Mouse (Mus musculus) erythroblast, adult 5-6 weeks (primary cell): ENCODE results near the gene Dbndd1. TPM values are rescaled to one million over a fixed set of nuclear protein-coding genes. Genes with fewer than 3 reads are reported as not detected.
"Not testable (repeated sequence)": the region's sequence is repeated elsewhere in the genome, so short reads cannot be mapped to it uniquely, and the experiment has no call there.

Experiments
- ATAC-seq: replicated peaks from 2 replicates; pipeline ENCODE4 v1.8.0; 2016; ENCODE audit warnings: moderate number of reproducible peaks, mild to moderate bottlenecking, moderate TSS enrichment, inconsistent platforms; ENCODE audit not compliant: poor library complexity, low FRiP score, severe bottlenecking
- total RNA-seq, 2 experiments: library from RNA; stranded (forward) in 1 of 2; stranded (reverse) in 1 of 2; fragments of 150-400 nt in 1 of 2; fragments of 200-764, 138-1000 nt in 1 of 2; gene quantifications; 2 replicates each; pipeline versions ENCODE4 v1.2.3 to v1.2.4; 2015 to 2017; ENCODE audit warnings: low replicate concordance in 2 of 2

The Dbndd1 gene
- total RNA-seq, 2 experiments from 2014 or later = not detected

DNA sequence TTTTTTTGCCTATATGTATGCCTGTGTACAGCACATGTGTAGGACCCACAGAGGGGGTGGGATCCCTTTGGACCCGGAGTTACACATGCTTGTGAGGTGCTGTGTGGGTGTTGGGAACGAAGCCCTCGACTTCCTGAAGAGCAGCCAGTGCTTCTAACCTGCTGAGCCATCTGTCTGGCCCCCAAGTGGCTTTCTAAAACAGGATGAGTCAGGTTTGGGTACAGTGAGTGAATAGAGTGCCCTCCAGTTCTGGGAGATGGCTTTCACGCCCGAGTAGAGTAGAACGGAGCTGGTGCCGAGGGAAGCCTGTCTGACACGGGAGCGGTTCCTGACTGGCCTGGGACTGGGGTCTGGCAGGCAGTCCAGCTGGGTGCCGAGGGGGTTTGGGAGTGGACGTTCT is 15.7 kb downstream of the Dbndd1 start:
- no peak for ATAC-seq

DNA sequence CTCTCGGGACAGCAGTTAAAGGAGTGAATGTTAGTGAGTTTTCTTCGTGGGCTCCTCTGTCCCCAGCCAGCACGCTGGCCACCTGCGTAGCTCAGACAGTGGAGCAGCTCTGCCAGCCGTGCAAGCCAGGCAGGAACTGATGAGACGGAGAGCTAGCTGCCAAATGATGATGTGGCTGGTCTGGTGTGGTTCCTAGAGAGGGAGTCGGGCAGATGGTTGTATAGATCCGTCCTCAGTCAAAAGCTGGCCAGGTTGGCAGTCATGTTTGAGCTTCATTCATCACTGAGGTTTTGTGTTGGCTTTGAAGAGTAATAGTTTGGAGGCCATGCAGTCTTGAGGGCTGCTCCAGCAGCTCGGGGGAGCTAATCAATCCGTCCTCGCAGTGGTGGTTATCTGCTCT is 16.3 kb downstream of the Dbndd1 start:
- ATAC-seq = no peak

DNA sequence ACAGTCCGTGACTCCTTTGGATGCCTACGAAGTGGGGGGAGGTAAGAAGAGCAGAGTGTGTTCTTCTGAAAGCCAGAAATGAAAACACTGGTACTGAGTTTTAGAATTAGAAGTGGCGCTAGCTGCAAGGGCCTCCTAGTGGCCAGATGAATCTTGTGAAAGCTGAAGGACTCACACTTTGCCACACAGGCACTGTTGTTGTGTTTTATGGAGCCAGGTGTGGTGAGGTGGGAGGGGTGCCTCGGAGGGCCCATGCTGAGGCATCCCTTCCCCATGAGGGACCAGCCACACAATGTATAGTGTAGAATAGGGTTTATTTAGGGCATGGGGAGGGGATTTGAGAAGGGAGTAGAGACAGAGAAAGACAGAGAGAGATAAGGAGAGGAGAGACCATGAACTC is 17.6 kb downstream of the Dbndd1 start:
- no peak for ATAC-seq

DNA sequence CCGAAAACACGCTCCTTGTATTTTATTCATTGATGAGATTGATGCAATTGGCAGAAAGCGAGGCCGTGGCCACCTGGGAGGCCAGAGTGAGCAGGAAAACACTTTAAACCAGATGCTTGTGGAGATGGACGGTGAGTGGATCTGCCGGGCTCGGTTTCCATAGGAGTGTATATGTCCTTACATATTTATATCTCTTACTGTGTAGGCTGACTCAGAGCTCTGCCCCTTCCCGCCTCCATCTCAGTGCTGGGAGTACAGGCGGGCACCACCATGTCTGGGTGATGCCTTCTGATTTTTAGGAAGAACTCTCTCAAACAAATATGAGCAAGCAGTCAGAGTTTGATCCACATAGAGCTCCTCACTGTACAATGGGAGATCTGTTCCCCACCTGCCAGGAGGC is 22.4 kb downstream of the Dbndd1 start:
- no peak for ATAC-seq

DNA sequence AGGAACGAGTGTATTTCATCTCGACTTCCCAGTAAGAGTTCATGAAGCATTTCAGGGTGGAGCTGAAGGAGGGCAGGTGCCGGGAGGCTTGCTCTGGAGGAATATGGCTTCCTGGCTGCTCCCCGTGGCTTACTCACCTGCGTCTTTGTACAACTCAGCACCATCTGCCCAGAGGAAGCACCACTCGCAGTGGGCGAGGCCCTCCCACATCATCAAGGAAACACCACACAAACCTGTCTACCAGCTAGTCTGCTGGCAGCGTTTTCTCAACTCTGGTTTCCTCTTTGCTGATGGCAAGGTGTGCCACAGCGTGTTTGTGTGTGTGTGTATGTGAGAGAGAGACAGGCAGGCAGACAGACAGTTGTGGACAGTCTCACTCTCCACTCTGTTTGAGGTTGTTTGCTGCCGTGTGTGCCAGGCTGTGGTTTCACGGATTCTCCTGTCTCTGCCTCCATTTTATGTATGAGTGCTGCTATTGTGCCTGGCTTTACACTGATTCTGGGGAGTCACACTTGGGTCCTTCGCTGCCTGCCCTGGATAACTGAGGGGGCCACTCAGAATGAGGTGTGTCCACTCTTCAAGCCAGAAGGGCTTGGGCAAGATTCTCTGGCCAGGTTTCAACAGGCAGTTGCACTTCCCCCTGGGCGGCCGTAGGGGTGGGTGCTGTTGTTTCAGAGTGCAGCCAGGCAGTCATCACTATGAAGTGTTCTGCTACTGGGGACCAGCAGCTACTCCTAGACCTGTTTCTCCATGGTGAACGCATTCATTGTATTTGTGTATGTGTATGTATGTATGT is 23.8 kb downstream of the Dbndd1 start:
- no peak for ATAC-seq

DNA sequence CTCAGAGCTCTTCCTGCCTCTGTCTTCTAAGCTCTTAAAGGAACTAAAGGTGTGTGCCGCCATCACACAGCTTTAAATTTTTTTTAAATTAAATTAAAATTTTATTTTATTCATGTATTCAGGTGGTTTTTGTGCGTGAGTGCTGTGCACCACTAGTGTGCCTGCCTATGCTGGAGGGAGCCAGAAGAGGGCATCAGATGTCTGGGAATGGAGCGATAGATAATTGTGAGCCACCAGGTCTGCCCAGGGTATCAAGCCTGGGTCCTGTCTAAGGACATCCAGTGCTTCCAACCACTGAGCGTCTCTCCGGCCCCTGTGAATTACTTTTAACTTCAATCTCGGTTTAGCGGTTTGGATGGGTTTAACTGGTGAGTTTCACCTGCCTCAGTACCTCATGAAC is 32.6 kb downstream of the Dbndd1 start:
- ATAC-seq = no peak

DNA sequence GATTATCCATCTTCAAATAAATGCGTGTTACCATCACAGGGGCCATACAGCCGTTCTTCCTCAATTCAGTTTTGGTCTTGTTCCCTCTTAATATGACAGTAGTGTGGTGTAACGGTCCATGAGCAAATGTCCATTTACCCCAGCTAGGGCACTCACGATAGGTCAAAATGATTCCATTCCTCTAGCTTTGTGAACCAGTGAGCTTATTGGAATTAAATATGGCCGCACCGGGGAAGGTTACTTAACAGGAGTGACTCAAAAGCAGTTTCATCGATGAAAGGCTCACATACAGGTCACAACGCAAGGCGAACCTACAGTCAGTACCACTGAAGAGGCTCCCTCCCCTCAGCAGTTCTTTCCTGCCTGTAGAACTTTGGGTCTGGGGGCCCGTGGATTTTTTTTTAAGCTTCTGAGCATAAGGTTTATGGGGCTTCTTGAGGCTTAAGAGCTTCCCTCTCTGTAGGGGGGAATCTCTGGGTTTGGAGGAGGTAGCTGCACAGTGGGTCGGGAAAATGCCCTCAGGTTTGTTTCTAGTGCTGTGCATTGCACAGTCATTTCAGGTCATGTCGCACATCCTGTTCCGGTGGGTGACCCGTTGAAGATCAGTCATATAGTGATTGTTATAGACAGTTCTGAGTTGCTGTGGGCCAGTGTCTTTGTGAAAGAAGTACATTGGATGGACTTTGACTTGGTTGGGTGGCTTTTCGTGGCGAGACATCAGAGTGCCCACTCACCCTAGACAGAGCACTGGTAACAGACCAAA is 36.6 kb downstream of the Dbndd1 start:
- ATAC-seq = peak; percentile 26

DNA sequence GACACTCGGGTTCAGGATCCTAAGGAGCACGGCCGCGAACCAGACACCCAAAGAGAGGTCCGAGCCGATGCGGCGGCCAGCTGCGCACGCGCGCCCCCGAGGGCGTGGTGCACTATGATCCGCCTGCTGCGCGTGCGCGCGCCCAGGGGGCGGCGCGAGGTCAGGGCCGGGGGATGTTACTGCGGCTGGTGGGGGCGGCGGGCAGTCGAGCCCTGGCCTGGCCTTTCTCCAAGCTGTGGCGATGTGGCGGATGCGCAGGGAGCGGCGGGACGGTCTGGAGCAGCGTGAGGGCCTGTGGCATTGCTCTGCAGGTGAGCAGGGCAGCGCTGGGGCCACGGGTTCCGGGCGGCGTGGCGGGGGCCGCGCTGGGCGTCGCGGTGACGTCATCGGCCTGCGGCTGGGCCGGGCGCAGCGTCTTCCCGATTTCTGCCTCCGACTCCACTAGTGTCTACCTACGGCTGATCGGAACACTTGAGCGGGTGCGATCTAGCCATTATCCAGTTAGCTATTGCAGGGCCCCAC is 37.5 kb downstream of the Dbndd1 start, which contains the start of gene Afg3l1:
Gene Afg3l1, plus strand, starts transcription at position 167 of the 522 bp plus-strand sequence.
- peak; percentile 89 for ATAC-seq

DNA sequence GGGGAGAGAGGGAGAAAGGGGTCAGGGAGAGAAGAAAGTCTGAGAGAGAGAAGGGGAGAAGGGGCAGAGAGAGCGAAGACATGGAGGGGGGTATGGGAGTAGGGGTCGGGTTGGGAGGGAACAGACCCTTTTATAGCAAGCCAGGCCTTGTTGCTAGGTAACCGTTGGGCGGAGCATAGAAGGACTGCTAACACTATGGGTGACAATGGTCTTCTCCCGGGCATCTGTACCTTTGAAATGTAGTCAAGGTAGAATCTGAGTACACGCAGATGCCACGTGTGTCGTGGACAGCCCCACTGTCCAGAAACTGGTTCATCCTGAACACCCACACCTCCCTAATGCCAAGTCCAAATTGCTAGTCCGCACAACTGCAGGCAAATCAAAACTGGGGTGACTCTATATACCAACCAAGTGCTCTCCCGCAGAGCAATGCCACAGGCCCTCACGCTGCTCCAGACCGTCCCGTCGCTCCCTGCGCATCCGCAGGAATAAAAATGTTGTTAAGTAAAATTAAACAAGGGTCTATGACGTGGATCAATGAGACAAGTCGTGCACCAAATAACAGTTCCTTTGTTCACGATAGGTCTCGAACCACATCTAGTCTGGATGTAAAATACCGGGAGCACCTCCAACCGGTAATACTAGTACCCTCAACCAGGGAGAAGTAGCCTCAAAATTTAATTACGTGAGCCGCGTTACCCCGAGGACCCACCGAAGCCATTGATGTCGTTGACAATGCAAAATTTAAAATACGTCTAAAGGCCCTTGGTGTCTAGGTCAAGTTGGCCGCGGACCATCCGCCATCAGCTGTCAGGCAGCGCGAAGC is 38.1 kb downstream of the Dbndd1 start:
- ATAC-seq = peak; percentile 49

DNA sequence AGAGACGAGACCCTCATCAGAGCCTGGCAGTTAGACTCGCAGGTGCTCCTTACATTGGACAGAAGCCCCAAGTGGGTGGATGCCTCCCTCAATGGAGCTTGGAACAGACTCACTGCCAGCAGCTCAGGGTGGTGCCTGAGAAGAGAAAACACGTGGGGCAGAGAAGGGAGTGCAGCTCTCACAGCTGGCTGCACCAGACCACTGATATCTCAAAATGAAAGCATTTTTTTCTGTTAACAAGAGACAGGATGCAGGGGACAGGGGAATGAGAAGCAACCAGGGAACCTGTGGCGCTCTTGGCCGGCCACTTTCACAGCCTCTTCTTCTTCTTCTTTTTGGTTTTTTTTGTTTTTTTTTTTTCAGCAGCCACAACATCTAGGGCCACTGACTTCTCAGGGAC is 40.7 kb downstream of the Dbndd1 start:
- not testable (repeated sequence) for ATAC-seq

DNA sequence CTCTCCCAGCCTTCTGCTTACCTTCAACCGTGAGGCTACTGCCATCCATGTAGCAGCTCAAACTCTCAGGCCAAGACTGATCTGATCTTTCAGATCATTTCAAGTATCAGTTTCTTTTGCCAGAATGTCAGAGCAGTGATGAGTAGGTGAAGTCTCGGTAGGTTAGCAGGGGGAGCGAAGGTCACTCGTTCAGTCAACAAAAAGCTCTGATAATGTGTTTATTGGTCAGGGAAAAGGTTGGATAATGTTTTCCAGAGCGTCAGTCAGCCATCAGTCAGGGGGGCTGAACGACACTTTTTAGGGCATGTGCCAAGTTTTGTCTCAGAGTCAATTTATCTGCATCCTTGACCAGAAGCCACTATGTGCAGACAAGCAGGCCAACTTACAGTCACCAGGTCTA is 42.3 kb downstream of the Dbndd1 start:
- not testable (repeated sequence) for ATAC-seq

DNA sequence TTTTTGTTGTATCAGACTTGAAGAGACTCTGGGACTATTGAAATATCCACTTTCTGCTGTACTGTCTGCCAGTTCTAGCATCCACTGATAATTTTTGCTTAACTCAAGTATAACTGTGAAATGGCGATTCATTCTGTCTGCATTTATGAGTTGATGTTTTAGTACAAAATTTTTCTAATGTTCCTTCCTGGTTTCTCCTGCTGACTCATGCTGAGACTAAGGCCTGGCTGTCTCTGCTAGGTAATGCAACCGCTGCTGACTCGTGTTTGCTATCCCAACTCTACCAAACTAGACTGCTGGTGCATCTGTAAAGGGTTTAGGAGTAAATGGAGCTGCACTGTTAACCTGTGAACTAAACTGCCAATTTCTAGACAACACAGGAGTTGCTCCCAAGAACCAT is 47.8 kb downstream of the Dbndd1 start:
- no peak for ATAC-seq

DNA sequence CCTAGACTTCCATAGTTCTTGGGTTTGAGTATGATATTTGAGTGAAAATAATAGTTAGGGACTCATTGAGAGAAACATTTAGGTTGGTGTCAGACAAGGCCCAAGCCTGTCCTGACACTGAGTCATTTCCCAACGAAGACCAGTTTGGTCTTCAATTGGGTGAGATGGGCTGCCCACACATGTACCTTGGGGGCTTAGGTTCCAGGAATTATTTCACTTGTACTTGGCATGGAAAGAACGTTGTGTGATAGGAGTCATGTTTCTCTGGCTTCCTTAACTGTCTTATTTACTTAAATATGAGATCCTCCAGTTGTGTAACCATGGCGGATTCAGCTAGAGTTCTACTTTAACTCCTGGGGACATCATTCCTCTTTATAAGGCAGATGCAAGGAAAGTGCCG is 51.6 kb downstream of the Dbndd1 start:
- ATAC-seq = no peak

Other genes starting within 250 kb of the Dbndd1 start
- gene Fanca, start 196.9 kb downstream of the Dbndd1 start, total RNA-seq (2015; ENCODE audit: low replicate concordance) = 2.3 and 16.5 TPM in 2 replicates
- 11.1 and 22.0 TPM in 2 replicates for gene Fanca, start 196.9 kb downstream of the Dbndd1 start, total RNA-seq (2017; ENCODE audit: low replicate concordance)
- not detected in 2 replicates for gene Spire2, start 182.8 kb downstream of the Dbndd1 start, total RNA-seq (2015; ENCODE audit: low replicate concordance)
- gene Spire2, start 182.8 kb downstream of the Dbndd1 start, total RNA-seq (2017; ENCODE audit: low replicate concordance) = 0.09 TPM in 1 of 2 replicates, not detected in the other
- gene Tcf25, start 141.7 kb downstream of the Dbndd1 start, total RNA-seq (2015; ENCODE audit: low replicate concordance) = 25.3 and 45.0 TPM in 2 replicates
- gene Tcf25, start 141.7 kb downstream of the Dbndd1 start, total RNA-seq (2017; ENCODE audit: low replicate concordance) = 19.5 and 29.4 TPM in 2 replicates
- gene Mc1r, start 108.4 kb downstream of the Dbndd1 start, total RNA-seq (2015; ENCODE audit: low replicate concordance) = not detected in 2 replicates
- gene Mc1r, start 108.4 kb downstream of the Dbndd1 start, total RNA-seq (2017; ENCODE audit: low replicate concordance) = not detected in 2 replicates
- gene Tubb3, start 104.0 kb downstream of the Dbndd1 start, total RNA-seq (2015; ENCODE audit: low replicate concordance) = 3.8 TPM in 1 of 2 replicates, not detected in the other
- not detected in 2 replicates for gene Tubb3, start 104.0 kb downstream of the Dbndd1 start, total RNA-seq (2017; ENCODE audit: low replicate concordance)
- gene Def8, start 91.9 kb downstream of the Dbndd1 start, total RNA-seq (2015; ENCODE audit: low replicate concordance) = 11.3 and 15.8 TPM in 2 replicates
- 12.8 and 16.5 TPM in 2 replicates for gene Def8, start 91.9 kb downstream of the Dbndd1 start, total RNA-seq (2017; ENCODE audit: low replicate concordance)
- gene Afg3l1, start 37.6 kb downstream of the Dbndd1 start, total RNA-seq (2015; ENCODE audit: low replicate concordance) = 6.1 and 10.4 TPM in 2 replicates
- gene Afg3l1, start 37.6 kb downstream of the Dbndd1 start, total RNA-seq (2017; ENCODE audit: low replicate concordance) = 2.6 and 6.7 TPM in 2 replicates
- gene Gas8, start 3.4 kb upstream of the Dbndd1 start, total RNA-seq (2015; ENCODE audit: low replicate concordance) = not detected in 2 replicates
- 2.4 and 3.4 TPM in 2 replicates for gene Gas8, start 3.4 kb upstream of the Dbndd1 start, total RNA-seq (2017; ENCODE audit: low replicate concordance)
- 6.9 and 9.0 TPM in 2 replicates for gene Rhou, start 138.5 kb upstream of the Dbndd1 start, total RNA-seq (2015; ENCODE audit: low replicate concordance)
- 9.6 and 9.8 TPM in 2 replicates for gene Rhou, start 138.5 kb upstream of the Dbndd1 start, total RNA-seq (2017; ENCODE audit: low replicate concordance)